Mouse (Mus musculus) forebrain, embryonic 15.5 days (tissue): ENCODE results near the gene Mkrn2os. TPM values are rescaled to one million over a fixed set of nuclear protein-coding genes. Genes with fewer than 3 reads are reported as not detected.
A peak's percentile ranks its signal among the peaks of the same experiment; 100 is the strongest.

Experiments
- ATAC-seq: fragments of 200-750 bp; cut with Nextera tagmentation; replicated peaks from 2 replicates; pipeline ENCODE4 v1.8.0; 2017; ENCODE audit warnings: mild to moderate bottlenecking, moderate TSS enrichment, moderate library complexity
- H3K27ac ChIP-seq: fragments of 300-500 bp; sonication (generic); replicated peaks from 2 replicates; pipeline ENCODE4 v1.5.1; 2015; ENCODE audit warnings: mild to moderate bottlenecking, inconsistent platforms
- H3K27me3 ChIP-seq: fragments of 300-500 bp; sonication (generic); 2 replicates; pipeline ENCODE4 v1.6.1; 2015; ENCODE audit warnings: inconsistent platforms
- H3K36me3 ChIP-seq: fragments of 300-500 bp; sonication (generic); 2 replicates; pipeline ENCODE4 v1.6.1; 2015; ENCODE audit warnings: mild to moderate bottlenecking, inconsistent platforms
- H3K4me1 ChIP-seq: fragments of 300-500 bp; sonication (generic); 2 replicates; pipeline ENCODE4 v1.6.1; 2015; ENCODE audit warnings: inconsistent platforms
- H3K4me2 ChIP-seq: fragments of 300-500 bp; sonication (generic); replicated peaks from 2 replicates; pipeline ENCODE4 v1.6.1; 2015; ENCODE audit warnings: mild to moderate bottlenecking, inconsistent platforms
- H3K4me3 ChIP-seq: fragments of 300-500 bp; sonication (generic); 2 replicates; pipeline ENCODE4 v1.5.1; 2015; ENCODE audit warnings: mild to moderate bottlenecking, inconsistent platforms
- H3K9ac ChIP-seq: fragments of 300-500 bp; sonication (generic); replicated peaks from 2 replicates; pipeline ENCODE4 v1.6.1; 2015; ENCODE audit warnings: mild to moderate bottlenecking, inconsistent platforms
- H3K9me3 ChIP-seq: fragments of 300-500 bp; sonication (generic); 2 replicates; pipeline ENCODE4 v1.6.1; 2016; ENCODE audit warnings: inconsistent platforms
- WGBS: fragments of 180-500 bp; shearing (Covaris S2); methylation state at CpG from one replicate; pipeline ENCODE4 v1.1.7; 2015; ENCODE audit warnings: mixed read lengths; 5-methylcytosine and 5-hydroxymethylcytosine counted together
- polyA plus RNA-seq: library from polyadenylated mRNA; unstranded; fragments of >200 nt; fragmentation: Nextera tagmentation; extraction: Ambion mirVana; gene quantifications from 2 replicates; pipeline ENCODE4 v1.2.1, GENCODE M21; 2015

The Mkrn2os gene
- polyA plus RNA-seq, 1 experiment from 2014 or later = 0.39 TPM

- Histone ChIP-seq H3K27me3 (no peaks in the 10 kb centered on the region), H3K9me3 (no peaks in the 10 kb centered on the region), H3K27ac (no peak overlapping the region), H3K36me3 (peaks cover 57% of the 10 kb centered on the region), H3K4me3 (no peak overlapping the region), H3K4me2 (no peak overlapping the region), H3K4me1 (no peaks in the 10 kb centered on the region), H3K9ac (no peak overlapping the region)
- 79% methylated on average over 9 of the region's 9 CpGs for WGBS
- no peak for ATAC-seq
Measured at GRCm38 (mm10) chr6:115577941-115578340, 14.4 kb downstream of the Mkrn2os start.

GRCm38 (mm10) chr6:115577407-115577806 lies 15.0 kb downstream of the Mkrn2os start:
- Histone ChIP-seq H3K27me3 (no peaks in the 10 kb centered on the region), H3K9ac (no peak overlapping the region), H3K4me2 (no peak overlapping the region), H3K36me3 (peaks cover 57% of the 10 kb centered on the region), H3K27ac (no peak overlapping the region), H3K9me3 (no peaks in the 10 kb centered on the region), H3K4me1 (no peaks in the 10 kb centered on the region), H3K4me3 (no peak overlapping the region)
- no peak for ATAC-seq
- WGBS = 90% methylated on average over 5 of the region's 5 CpGs

- 93% methylated on average over 7 of the region's 7 CpGs for WGBS
- no peak for ATAC-seq
Measured at GRCm38 (mm10) chr6:115574171-115574570, 18.2 kb downstream of the Mkrn2os start.

DNA sequence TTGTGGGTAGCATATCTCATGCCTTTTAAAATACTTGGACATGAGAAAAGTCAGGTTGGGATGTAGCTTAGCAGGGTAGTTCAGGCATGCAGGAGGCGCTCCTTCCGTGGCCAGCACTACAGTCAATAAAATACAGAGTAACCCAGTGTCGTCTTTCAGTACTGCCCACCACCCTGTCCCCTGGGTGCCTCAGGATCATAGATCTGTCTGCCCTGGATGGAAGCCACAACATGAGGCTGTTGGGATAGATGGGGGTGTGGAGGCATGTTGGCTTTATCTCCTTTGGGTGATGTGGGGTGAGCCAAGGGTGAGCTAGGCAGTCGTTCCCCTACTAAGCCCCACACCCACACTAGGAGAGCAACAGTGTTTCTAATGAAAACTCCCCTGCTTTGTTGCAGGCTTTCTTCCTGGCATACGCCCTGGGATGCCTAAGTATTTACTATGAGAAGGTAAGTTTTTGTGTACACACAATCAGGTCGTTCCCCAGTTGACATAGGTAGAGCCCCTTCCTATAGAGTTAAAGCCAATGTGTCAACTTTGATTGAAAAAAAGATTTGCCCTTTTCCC lies 26.8 kb downstream of the Mkrn2os start:
- no peak overlapping the region for H3K27ac ChIP-seq
- H3K4me1 ChIP-seq = no peaks in the 10 kb centered on the region
- no peaks in the 10 kb centered on the region for H3K27me3 ChIP-seq
- ATAC-seq = no peak
- 92% methylated on average over 6 of the region's 6 CpGs for WGBS
- no peaks in the 10 kb centered on the region for H3K9me3 ChIP-seq
- no peak overlapping the region for H3K4me3 ChIP-seq
- H3K36me3 ChIP-seq = peaks cover 56% of the 10 kb centered on the region
- no peak overlapping the region for H3K4me2 ChIP-seq
- no peak overlapping the region for H3K9ac ChIP-seq

More at GRCm38 (mm10) chr6:115574171-115574570, 18.2 kb downstream of the Mkrn2os start:
- no peaks in the 10 kb centered on the region for H3K9me3 ChIP-seq
- H3K27ac ChIP-seq = no peak overlapping the region
- no peak overlapping the region for H3K4me2 ChIP-seq
- H3K4me1 ChIP-seq = no peaks in the 10 kb centered on the region
- H3K27me3 ChIP-seq = no peaks in the 10 kb centered on the region
- H3K4me3 ChIP-seq = no peak overlapping the region
- H3K36me3 ChIP-seq = peaks cover 60% of the 10 kb centered on the region
- H3K9ac ChIP-seq = no peak overlapping the region

DNA sequence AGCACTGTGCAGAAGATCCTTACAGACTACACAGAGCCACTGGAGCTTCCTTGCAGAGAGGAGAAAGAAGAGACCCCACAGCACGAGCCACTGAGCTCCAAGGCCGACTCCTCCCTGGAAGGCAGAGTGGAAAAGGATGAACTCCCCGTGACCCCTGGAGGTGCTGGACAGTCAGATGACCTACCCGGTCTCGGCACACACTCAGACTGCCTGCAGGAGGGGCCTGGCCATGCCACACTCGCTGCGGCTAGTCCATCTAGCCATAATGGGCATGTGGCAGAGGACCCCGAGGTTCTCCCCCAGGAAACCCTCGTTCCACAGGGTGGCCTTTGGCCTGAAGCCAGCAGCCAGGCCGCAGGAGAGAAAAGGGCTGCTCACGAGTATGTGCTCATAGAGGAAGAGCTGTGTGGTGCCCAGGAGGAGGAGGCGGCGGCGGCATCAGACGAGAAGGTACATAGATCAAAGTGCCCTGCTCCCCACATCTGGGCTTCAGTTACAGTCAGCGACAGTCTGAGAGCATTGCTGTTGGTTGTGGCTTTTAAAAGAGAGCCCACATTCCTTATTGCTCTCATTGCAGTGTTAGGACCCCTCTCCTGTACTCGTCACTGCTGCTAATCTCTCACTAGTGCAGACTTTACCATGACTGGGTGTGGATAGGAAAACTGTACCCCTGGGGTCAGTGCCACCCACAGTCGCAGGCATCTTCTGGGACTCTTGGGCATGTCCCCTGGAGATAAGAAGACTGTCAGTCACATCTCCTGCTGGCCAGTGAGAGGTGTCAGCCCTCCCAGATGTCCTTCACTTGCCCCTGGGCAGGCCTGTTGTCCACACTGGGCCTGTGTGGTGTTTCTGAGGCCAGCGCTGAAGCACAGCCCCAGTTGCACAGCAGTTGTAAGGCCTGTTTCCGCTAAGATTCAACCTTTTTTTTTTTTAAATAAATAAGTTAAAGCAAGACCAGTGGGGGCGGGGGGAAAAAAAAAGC lies 32.4 kb downstream of the Mkrn2os start:
- H3K36me3 ChIP-seq = peaks cover 39% of the 10 kb centered on the region
- ATAC-seq = no peak
- H3K4me2 ChIP-seq = no peak overlapping the region
- H3K4me1 ChIP-seq = no peaks in the 10 kb centered on the region
- no peaks in the 10 kb centered on the region for H3K9me3 ChIP-seq
- no peak overlapping the region for H3K9ac ChIP-seq
- no peak overlapping the region for H3K27ac ChIP-seq
- no peaks in the 10 kb centered on the region for H3K27me3 ChIP-seq
- WGBS = 85% methylated on average over 21 of the region's 21 CpGs
- H3K4me3 ChIP-seq = no peak overlapping the region

DNA sequence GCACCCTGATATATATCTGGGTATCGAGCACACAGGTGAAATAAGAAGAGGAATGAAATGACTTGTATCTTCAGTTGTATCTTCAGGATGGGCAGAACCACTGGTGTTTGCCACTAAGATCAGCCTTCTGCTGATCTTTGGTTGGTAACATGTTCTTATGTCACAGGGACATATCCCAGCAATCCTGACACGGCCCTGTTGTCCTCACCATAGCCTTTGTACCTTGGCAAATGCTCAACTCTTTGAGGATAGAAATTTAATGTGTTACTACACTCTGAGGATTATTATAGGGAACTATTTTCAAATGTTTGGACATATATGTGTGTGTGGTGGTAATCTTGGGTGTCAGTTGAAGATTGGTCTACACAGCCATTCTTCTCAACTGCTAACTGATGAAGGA lies 34.2 kb downstream of the Mkrn2os start:
- H3K9me3 ChIP-seq = no peaks in the 10 kb centered on the region
- WGBS = 92% methylated on average over 2 of the region's 2 CpGs
- H3K36me3 ChIP-seq = peaks cover 48% of the 10 kb centered on the region
- H3K27me3 ChIP-seq = no peaks in the 10 kb centered on the region
- no peak for ATAC-seq
- H3K27ac ChIP-seq = no peak overlapping the region
- no peak overlapping the region for H3K9ac ChIP-seq
- no peak overlapping the region for H3K4me2 ChIP-seq
- no peaks in the 10 kb centered on the region for H3K4me1 ChIP-seq
- no peak overlapping the region for H3K4me3 ChIP-seq

DNA sequence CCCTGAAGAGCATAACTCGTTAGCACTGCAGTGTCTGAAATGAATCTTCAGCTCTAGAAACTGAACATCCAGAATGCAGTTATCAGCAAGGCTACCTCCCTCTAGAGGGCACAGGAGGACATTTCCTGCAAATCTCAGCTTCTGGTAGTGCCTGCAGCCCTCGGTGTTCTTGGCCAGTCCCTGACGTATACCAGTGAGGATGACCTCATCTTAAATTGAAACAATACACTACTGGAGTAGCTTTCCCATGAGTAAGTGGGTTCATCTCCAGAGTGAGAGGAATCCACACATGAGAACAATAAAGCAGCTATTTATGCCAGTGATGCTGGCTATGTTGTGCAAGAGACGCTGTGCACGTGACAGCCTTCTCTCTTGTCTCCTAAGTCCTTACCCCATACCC lies 36.9 kb downstream of the Mkrn2os start:
- H3K9me3 ChIP-seq = no peaks in the 10 kb centered on the region
- no peak for ATAC-seq
- 74% methylated on average over 5 of the region's 5 CpGs for WGBS
- no peaks in the 10 kb centered on the region for H3K27me3 ChIP-seq
- no peak overlapping the region for H3K27ac ChIP-seq
- no peaks in the 10 kb centered on the region for H3K4me1 ChIP-seq
- H3K36me3 ChIP-seq = peaks cover 57% of the 10 kb centered on the region
- no peak overlapping the region for H3K4me3 ChIP-seq
- H3K9ac ChIP-seq = no peak overlapping the region
- no peak overlapping the region for H3K4me2 ChIP-seq

DNA sequence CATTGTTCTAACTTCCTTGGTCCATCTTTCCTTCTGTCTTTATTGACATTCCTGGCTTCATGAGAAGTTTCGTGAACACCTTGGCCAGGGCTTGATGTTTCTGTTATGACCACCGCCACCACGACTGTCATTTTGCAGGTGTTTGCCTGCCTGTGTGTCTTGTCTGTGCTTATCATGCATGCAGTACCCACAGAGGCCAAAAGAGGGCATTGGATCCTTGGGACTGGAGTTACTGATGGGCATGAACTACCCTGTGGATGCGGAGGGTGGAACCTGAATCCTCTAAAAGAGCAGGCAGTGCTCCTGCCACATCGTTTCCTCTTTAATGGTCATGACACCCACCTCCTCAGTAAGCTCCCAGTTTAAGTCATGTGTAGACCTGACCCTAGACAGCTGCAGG lies 46.1 kb downstream of the Mkrn2os start:
- no peak overlapping the region for H3K4me2 ChIP-seq
- no peak overlapping the region for H3K27ac ChIP-seq
- ATAC-seq = no peak
- peaks cover 30% of the 10 kb centered on the region for H3K36me3 ChIP-seq
- no peak overlapping the region for H3K9ac ChIP-seq
- 79% methylated on average over 5 of the region's 5 CpGs for WGBS
- H3K27me3 ChIP-seq = no peaks in the 10 kb centered on the region
- no peaks in the 10 kb centered on the region for H3K9me3 ChIP-seq
- peaks cover 14% of the 10 kb centered on the region for H3K4me1 ChIP-seq
- no peak overlapping the region for H3K4me3 ChIP-seq

DNA sequence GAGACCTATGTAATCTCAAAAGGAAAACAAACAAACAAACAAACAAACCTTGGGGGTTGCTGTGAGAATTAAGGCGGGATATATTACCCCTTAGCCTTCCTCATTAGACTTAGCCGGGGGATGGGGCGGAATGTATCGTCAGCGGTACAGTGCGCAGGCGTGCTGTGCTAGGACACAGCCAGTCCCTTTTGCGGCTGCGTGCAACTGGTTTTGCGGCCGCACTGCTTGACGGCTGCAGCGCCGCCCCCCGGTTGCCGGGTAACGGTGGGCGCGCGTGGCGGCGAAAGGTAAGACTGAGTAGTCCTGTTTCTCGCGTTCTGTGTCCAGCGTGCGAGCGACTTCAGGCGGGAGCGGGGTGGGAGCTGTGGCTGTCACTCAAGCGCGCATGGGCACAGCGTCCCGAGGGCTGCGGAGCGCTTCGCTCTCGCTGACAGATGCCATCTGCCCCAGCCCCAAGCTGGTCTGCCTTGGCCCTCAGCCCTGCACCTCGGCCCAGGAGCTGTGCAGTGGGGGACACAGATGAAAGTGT lies 47.9 kb downstream of the Mkrn2os start, which contains the start of gene Tsen2:
Gene Tsen2, plus strand, starts transcription at position 223 of the 529 bp plus-strand sequence.
- H3K4me2 ChIP-seq = peak within 1 kb of the TSS; percentile 55
- peak within 1 kb of the TSS; percentile 56 for H3K9ac ChIP-seq
- WGBS = under 1% methylated on average over 38 of the region's 38 CpGs
- H3K4me1 ChIP-seq = peaks cover 14% of the 10 kb centered on the region
- no peaks in the 10 kb centered on the region for H3K27me3 ChIP-seq
- H3K4me3 ChIP-seq = peak within 1 kb of the TSS; percentile 54
- H3K9me3 ChIP-seq = no peaks in the 10 kb centered on the region
- peak within 1 kb of the TSS; percentile 82 for H3K27ac ChIP-seq
- peak; percentile 96 for ATAC-seq
- H3K36me3 ChIP-seq = peaks cover 18% of the 10 kb centered on the region

DNA sequence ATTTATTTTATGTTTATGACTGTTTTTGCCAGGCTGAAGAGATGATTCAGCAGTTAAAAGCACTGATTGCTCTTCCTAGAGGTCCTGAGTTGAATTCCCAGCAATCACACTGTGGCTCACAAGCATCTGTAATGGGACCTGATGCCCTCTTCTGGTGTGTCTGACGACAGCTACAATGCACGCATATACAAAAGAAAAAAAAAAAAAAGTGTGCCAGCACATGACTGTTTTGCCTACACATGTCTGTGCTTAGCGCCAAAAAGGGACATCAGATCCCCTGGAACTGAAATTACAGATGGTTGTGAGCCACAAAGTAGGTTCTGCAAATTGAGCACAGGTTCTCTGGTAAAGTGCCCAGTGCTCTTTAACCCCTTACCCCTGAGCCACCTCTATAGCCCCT lies 50.0 kb downstream of the Mkrn2os start:
- Histone ChIP-seq H3K27ac (no peak overlapping the region), H3K36me3 (no peaks in the 10 kb centered on the region), H3K4me3 (no peak overlapping the region), H3K9ac (no peak overlapping the region), H3K27me3 (no peaks in the 10 kb centered on the region), H3K9me3 (no peaks in the 10 kb centered on the region), H3K4me1 (peaks cover 17% of the 10 kb centered on the region), H3K4me2 (no peak overlapping the region)
- WGBS = 51% methylated on average over 3 of the region's 3 CpGs
- ATAC-seq = no peak

DNA sequence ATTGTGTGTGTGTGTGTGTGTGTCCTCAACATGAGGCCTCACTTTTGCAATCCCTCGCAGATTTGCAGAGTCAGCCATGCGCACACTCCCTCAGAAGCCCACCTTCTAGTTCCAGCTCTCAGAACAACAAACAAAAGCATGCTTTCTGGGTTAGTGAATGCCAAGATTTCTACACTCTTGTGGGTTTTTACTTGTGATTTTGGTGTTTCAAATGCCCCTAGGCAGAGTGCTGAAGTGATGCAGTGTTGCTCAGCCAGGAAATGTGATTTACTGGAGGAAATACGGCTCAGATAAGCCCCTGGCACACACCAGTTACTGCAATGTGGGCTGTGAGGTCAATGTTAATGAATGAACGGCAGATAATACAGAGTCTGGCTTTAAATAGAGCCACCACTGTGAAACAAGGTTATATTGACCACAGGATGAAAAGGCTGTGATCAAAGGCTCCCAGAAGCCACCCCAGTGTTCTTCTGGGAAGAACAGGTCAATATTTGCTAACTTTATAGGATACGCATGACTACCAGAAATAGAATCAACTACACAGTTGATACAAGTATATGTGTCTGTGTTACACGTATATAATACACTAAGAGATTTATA lies 50.6 kb downstream of the Mkrn2os start:
- WGBS = 56% methylated on average over 6 of the region's 6 CpGs
- H3K27ac ChIP-seq = no peak overlapping the region
- H3K4me3 ChIP-seq = no peak overlapping the region
- H3K4me2 ChIP-seq = no peak overlapping the region
- H3K4me1 ChIP-seq = peaks cover 17% of the 10 kb centered on the region
- H3K9me3 ChIP-seq = no peaks in the 10 kb centered on the region
- ATAC-seq = no peak
- H3K27me3 ChIP-seq = no peaks in the 10 kb centered on the region
- H3K9ac ChIP-seq = no peak overlapping the region
- H3K36me3 ChIP-seq = no peaks in the 10 kb centered on the region
